Mouse (Mus musculus) gastrocnemius, postnatal 25 days (tissue): ENCODE results near the gene Fads2. TPM values are rescaled to one million over a fixed set of nuclear protein-coding genes. Genes with fewer than 3 reads are reported as not detected.
"Not testable (repeated sequence)": the region's sequence is repeated elsewhere in the genome, so short reads cannot be mapped to it uniquely, and the experiment has no call there.

Experiments used
- DNase-seq: peaks from one replicate; pipeline ENCODE4 v3.0.0; 2022
- long read RNA-seq, 2 experiments: library from polyadenylated mRNA; stranded (forward); transcript quantifications; one replicate each; pipeline ENCODE4 v2.0.0; 2021
- total RNA-seq, 2 experiments: library from RNA; stranded (reverse); gene quantifications; 1 replicate in 1 of 2; 2 replicates in 1 of 2; pipeline ENCODE4 v1.2.3; 2021

The Fads2 gene
- total RNA-seq = 1 to 10 TPM; 2.8 to 3.4 TPM
- long read RNA-seq, experiment 1, partial matches to known transcripts = 1 of 3 reads
- long read RNA-seq, experiment 1, other reads (novel, unspliced or antisense) = 1 of 3 reads
- long read RNA-seq, experiment 2, partial matches to known transcripts = 0 of 8 reads
- long read RNA-seq, experiment 2, other reads (novel, unspliced or antisense) = 4 of 8 reads

DNA sequence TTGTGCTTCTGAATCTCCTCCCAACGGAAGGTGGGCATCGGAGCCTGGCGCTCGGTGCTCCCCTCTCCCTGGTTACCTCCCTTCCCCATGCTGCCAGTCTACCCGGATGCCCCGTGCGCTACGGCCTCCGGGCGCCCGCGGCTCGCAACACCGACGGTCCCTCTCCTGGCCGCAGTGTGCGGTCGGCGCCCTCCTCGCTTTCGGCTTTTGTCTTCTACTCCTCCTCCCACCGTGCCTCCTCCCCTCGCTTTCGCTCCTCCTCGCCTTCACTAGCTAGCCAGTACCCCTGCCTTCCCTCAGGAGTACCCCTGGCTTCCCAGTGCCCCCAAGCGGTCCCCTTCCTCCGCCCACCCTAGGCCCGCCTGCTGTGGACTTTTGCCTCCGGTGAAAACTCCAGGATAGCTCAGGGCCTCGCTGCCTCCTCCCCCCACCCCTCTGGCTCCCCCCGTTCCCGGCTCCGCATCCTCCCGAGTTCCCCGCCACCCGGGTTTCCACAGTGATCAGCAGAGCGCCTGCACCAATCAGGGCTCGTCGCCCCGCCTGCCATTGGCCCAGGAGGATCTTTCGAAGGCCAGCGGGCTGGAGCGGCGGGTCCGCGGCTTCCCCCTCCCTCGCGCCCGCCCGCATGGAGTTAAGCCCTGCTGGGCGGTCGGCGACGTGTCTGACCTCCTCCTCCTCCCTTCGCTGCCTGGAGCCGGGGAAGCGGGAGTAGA, at the start of gene Fads2:
Gene Fads2 (minus strand): TSS at position 406 of the 713 bp plus-strand sequence.
- DNase-seq = peak; percentile 89

DNA sequence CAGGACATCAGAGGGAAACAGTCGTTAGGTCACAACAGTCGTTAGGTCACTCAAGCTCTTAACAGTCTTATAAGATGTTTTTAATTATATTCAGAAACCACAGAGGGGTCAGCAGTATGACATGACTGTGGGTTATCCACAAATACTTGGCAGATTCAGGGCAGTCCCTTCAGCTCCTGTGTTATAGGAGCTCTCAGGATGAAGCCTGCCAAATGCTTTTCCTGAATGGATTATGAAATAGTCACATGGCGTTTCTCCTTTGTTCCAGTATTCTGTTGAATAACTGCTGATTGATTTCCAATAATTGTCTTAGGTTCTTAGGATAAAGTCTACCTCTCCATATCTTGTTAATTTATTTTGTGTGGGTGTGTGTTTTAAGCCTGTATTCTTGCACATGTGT, 47.6 kb upstream of the Fads2 start:
- no peak for DNase-seq

DNA sequence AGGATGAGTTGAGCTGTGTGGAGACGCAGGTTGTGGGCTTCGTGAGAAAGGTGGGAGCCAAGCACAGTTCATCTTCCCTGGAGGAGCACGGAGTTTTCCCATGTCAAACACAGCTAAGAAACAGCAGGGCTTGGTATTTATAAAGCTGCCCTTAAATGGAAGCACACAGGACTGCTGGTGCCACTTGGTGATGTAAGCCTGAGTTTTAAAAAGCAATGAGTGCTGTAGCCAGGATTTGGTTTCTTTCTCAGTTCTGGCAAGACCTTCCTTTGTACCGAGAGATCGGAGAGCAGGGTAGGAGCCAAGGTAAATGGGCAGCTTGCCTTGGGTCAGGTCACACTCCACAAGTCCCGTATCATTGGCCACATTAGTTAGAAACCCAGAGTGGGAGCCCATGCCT, 47.0 kb upstream of the Fads2 start:
- peak; percentile 10 for DNase-seq

GRCm38 (mm10) chr19:10144464-10144863, 42.9 kb upstream of the Fads2 start:
- DNase-seq = no peak

GRCm38 (mm10) chr19:10143667-10144066, 42.1 kb upstream of the Fads2 start:
- DNase-seq = no peak

DNA sequence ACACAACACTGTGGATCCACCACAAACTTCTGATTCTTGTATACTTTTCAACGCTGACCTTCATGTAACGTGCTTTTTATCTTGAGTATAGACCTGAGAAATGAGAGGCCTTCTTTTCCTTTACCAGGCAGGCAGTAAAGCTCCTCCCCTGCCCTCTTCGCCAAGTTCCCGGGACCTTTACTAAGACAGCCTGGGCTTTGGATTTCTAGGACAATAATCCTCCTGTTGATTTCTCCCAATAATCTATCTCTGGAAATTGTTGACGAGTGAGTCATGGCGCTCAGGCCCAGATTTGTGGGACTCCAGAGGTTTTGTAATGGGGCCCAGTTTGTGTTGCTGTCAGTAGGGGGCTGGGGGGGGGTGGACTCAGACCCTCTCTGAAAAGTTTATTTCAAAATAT, 38.2 kb upstream of the Fads2 start:
- DNase-seq = no peak

GRCm38 (mm10) chr19:10137423-10137822, 35.9 kb upstream of the Fads2 start:
- no peak for DNase-seq

DNA sequence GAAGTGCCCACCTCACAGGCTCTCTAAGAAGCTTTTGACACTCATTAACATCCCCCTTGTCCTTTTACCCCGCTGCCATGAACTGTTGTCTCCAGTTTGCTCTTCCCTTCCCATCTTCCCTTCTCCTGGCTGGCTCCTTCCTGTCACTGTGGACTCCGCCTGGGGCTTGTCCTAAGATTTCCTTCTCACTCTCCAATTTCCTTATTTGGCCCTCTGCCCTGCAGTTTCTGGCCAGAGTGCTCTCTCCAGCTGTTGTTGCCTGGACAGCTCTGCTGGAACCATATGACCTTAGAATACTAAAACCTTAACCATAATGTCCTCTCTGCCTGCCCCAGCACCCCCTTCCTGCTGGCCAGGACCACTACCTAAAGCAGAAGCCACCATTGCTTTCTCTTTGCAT, 33.1 kb upstream of the Fads2 start:
- DNase-seq = peak; percentile 79

DNA sequence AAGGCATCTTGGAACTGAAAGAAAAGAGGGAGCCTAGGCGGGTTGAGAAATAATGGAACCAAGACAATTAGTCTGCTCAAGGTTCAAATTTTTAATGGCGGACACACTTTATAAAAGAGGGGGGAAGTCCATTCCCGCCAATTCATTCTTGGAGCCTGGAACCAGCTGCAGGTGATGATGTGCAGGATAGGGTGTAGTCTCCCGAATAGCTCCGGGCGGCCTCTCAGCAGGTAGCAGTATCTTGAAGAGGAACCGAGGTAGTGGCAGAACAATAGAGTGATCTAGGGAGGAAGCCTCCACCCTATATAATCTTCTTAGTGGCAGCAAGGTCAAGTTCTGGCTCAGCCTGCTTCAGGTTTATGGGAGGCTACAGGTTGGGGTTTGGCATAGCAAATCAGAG, 28.0 kb upstream of the Fads2 start:
- not testable (repeated sequence) for DNase-seq

GRCm38 (mm10) chr19:10126479-10127250, 25.1 kb upstream of the Fads2 start:
- DNase-seq = no peak

DNA sequence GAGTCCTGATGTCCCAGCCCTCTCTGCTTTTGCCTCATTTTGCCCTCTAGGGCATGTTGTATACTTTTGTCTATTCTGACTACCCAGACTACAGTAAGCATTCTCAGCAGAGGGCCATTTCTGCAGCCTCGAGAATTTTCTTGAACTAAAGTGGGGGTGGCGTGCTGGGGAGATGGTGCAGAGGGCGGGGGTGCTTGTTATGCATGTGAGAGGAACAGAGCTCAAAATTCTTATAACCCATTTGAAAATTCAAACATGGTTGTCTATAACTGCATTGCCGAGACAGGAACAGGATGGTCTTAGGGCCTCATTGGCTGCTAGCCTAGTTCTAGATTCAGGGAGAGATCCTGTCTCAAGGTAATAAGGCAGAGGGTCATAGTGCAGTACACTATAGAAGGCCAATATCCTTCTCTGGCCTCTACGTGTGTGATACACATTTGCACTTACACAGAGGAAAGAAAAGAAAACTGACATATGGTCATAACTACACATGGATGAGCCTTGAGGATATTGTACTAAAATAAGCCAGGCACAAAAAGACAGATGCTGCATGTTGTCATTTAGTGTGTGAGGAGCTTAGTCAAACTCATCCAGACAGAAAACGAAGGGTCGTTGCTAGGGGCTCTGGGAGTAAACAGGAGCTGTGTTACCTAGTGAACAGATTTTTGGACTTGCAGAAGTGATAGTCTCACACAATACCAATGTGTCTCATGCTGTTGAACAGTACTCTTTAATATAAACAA, 22.5 kb upstream of the Fads2 start:
- DNase-seq = no peak

DNA sequence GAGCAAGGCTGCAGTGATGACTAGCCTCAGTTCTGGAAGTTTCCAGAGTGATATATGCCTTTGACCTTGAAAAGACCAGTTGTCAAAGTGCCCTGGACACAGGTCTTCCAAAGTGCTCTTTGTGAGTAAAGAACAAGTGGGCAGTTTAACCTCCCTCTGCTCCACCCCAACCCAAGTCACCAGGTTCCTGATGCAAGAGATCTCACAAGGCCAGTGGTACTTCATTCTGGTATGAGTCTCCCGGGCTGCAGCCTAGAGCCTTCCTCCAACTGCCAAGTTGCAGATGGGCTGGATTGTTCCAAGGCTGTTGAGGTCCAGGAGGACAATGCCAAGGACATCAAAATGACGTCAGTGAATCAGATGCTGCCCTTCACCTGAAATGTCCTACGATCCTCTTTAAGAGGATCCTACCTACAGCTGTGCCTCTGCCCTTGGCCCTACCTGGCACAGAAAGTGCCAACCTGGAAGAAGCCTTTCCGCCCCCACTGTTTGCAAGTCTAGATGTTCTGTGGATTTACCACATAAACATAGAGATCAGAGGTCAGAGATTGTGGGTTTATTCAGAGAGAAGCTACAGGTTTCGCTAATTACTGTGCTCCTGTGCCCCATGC, 20.6 kb upstream of the Fads2 start:
- DNase-seq = no peak

DNA sequence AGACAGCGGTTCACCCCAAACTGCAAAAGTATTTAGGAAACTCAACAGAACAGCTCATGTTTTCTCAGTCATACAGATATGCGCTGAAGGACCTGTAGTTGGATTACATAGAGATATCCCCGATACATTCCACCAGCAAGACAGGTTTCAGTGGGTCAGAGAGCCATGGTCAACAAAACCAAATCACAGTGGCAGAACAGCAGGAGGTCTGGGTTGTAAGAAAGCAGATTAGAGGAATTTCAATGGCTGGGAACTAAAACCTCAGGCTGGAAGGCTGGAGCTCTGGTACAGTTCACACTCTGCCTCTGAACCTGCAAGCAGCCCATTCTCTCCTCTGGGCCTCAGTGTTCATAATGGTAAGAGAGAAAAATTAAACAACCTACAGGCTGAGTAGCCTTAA, 15.1 kb upstream of the Fads2 start:
- DNase-seq = no peak

GRCm38 (mm10) chr19:10115373-10116158, 14.0 kb upstream of the Fads2 start:
- no peak for DNase-seq

DNA sequence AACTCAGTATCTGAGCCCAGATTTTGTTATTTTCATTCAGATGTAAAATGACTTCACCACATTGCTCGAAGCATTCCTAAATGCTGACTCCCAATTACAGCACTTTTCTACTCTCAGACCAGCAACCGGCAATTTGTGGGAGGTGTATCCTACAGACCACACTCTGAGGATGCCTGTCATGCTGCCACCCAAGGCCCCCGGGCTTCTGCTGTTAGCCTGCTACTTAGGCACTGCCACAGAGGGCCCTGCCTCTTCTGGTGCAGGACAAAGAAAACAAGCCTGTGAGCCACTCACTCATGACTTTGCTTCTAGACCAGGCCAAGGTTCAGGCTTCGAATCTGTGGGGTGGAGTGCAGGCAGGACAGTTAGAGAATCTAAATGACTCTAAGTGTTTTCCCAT, 11.4 kb upstream of the Fads2 start:
- peak; percentile 20 for DNase-seq

GRCm38 (mm10) chr19:10108666-10109065, 7.1 kb upstream of the Fads2 start:
- DNase-seq = no peak

DNA sequence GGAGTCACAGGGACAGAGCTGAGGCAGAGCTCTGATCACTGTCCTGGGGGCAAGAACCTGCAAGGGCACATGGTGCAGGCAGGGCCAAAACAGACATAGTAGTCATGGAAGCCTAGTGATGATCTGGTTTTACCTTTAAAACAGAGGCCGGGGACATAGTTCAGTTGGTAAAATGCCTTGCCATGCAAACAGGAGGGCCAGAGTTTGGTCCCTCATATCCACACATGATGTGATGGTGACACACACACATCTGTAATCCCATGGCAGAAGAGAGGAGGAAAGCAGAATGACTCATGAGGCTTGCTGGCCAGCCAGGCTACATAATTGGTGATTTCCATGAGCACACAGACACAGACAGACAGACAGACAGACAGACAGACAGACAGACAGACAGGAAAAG, 6.6 kb upstream of the Fads2 start:
- no peak for DNase-seq

DNA sequence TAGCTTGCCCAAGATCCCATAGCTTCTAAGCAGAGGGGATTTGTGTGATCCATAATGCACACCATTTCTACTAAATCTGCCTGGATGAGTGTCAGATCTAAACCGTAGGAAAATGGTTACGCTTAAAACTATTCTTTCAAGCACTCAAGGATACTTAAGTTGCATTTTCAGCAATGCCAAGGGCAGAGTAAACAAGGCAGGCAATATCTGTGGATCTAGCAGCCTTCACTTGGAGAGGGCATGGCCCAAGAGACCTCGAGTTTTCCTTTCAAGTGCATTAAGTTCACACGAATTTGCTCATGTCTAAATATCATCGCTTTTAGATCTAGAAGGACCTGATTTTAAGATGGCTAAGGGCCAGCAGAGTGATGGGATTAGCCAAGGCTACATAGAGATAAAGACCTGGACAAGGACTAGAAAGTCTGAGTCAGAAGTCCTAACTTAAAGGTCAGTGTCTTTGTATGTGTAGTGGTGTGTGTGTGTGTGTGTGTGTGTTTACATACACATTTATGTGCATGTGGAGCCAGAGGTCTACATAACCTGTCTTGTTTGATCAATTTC, 5.6 kb upstream of the Fads2 start:
- DNase-seq = no peak

GRCm38 (mm10) chr19:10106634-10107033, 5.1 kb upstream of the Fads2 start:
- no peak for DNase-seq

DNA sequence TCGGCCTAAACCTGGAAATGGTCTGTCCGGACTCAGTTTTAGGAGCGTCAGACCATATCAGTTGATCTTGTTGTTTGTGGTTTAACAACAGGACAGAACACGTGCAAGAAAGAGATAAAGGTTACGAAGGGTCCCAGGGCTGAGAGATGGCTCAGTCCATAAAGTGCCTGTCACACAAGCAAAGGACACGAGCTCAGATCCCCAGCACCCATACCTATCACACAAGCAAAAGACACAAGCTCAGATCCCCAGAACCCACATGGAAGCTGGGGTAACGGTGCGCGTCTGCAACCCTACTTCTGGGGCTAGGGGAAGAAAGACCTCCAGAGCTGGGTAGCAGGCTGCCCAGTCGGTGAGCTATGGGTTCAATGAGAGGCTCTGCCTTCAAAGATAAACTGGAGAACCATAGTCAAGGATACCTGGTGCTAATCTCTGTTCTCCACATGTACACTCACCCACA, 3.5 kb upstream of the Fads2 start:
- no peak for DNase-seq

DNA sequence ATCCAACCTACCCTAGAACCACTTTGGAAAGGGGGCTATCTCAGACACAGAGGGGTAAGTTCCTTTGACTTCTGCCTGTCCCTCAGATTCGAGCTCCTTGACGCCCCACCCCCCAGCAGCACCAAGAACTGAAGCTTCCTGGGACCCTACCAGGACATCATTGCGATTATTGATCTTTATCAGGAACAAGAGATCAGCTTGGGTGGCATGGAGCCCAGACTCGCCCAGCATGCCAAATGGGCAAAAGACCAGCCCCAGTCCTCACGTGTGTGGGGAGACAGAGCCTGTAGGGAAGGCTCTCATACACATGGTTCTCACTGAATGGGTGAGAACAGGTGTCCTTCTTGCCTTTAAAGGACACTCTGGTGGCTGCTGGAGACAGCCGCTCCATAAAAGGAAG, 2.7 kb upstream of the Fads2 start:
- no peak for DNase-seq
